18 mouse cellular contexts compared by ENCODE assay signal in genomic region chr5:141689442-141690105, GRCm38 (mm10).
DNase-seq lines count a peak whose midpoint lies in the region; ATAC-seq and TF ChIP-seq lines count a peak whose summit lies in the region.
"Had no signal": no experiment of that assay in that cellular context is flagged by ENCODE, and none has a peak within 500 bp of the region (broad histone marks: within the 10 kb centered on the region; RNA-seq: fewer than 3 reads in every experiment).

No protein-coding gene starts in this region.

- no peaks in the 10 kb centered on the region for H3K36me3 ChIP-seq in hindbrain, embryonic 13.5 days
- H3K36me3 ChIP-seq in hindbrain, embryonic 10.5 days = no peaks in the 10 kb centered on the region
- H3K36me3 ChIP-seq: forebrain, embryonic 12.5 days; limb, embryonic 12.5 days; liver, embryonic 12.5 days; neural tube, embryonic 13.5 days had no signal

- no peaks in the 10 kb centered on the region for H3K27me3 ChIP-seq in hindbrain, embryonic 13.5 days
- H3K27me3 ChIP-seq in hindbrain, embryonic 10.5 days (ENCODE audit: insufficient read depth, poor library complexity, severe bottlenecking) = no peaks in the 10 kb centered on the region; the same call in 1 of the 2 replicates
- H3K27me3 ChIP-seq: forebrain, embryonic 12.5 days; liver, embryonic 12.5 days; megakaryocyte, embryonic 14.5 days; neural tube, embryonic 13.5 days had no signal

- 79% methylated on average over 12 of the region's 12 CpGs for WGBS in hindbrain, embryonic 13.5 days
- 89% methylated on average over 12 of the region's 12 CpGs for WGBS in hindbrain, embryonic 10.5 days

- H3K4me3 ChIP-seq in hindbrain, embryonic 13.5 days = no peak overlapping the region
- no peak overlapping the region for H3K4me3 ChIP-seq in hindbrain, embryonic 10.5 days
- H3K4me3 ChIP-seq: forebrain, embryonic 12.5 days; heart, adult 2 months; limb, embryonic 12.5 days; liver, embryonic 12.5 days; megakaryocyte, embryonic 14.5 days; neural tube, embryonic 13.5 days had no signal

- ATAC-seq in hindbrain, embryonic 13.5 days (ENCODE audit: low FRiP score) = no peak
- ATAC-seq in inflammation-experienced regulatory T-cells, adult 6 months = no peak
- ATAC-seq: intestine, embryonic 16.5 days; liver, embryonic 12.5 days had no signal

- peaks cover 21% of the 10 kb centered on the region for H3K4me1 ChIP-seq in hindbrain, embryonic 13.5 days (replicated peaks)
- peaks cover 19% of the 10 kb centered on the region for H3K4me1 ChIP-seq in hindbrain, embryonic 10.5 days (replicated peaks)
- H3K4me1 ChIP-seq: liver, embryonic 12.5 days; megakaryocyte, embryonic 14.5 days had no signal

- H3K9me3 ChIP-seq in hindbrain, embryonic 13.5 days = no peaks in the 10 kb centered on the region
- no peaks in the 10 kb centered on the region for H3K9me3 ChIP-seq in hindbrain, embryonic 10.5 days
- H3K9me3 ChIP-seq: forebrain, embryonic 12.5 days; limb, embryonic 12.5 days; neural tube, embryonic 13.5 days had no signal

- H3K27ac ChIP-seq in hindbrain, embryonic 13.5 days = peak overlapping the region; percentile 10; the same call in 1 of the 2 replicates
- no peak overlapping the region for H3K27ac ChIP-seq in hindbrain, embryonic 10.5 days
- H3K27ac ChIP-seq: forebrain, embryonic 12.5 days; heart, adult 2 months; limb, embryonic 12.5 days; liver, embryonic 12.5 days; neural tube, embryonic 13.5 days had no signal

- no peak for DNase-seq in hindbrain, embryonic 10.5 days (ENCODE audit: low spot score)
- peak; percentile 78 for DNase-seq in Muller cell, postnatal 12 days (ENCODE audit: inconsistent ontology term)
- DNase-seq in brain, embryonic 14.5 days (ENCODE audit: low read depth) = peak; percentile 38
- peak; percentile 16 for DNase-seq in retina, adult 2 months (ENCODE audit: low read depth, low spot score)
- no peak for DNase-seq in heart, adult 11 months
- DNase-seq: adrenal gland, adult 2 months; heart, adult 2 months; heart, postnatal 4 days; kidney, postnatal 4 days; lung, adult 2 months had no signal

- no peak for TF ChIP-seq POLR2A in brain, embryonic 14.5 days (IDR thresholded peaks at IDR 0.05; ENCODE audit: borderline replicate concordance, extremely low read depth, insufficient read depth, insufficient read length, poor library complexity, severe bottlenecking)

- no peak overlapping the region for H3K4me2 ChIP-seq in hindbrain, embryonic 13.5 days
- H3K4me2 ChIP-seq: forebrain, embryonic 12.5 days; limb, embryonic 12.5 days; liver, embryonic 12.5 days; neural tube, embryonic 13.5 days had no signal

- no peak for TF ChIP-seq CTCF in brain, embryonic 14.5 days (IDR thresholded peaks at IDR 0.05; ENCODE audit: borderline replicate concordance, extremely low read depth, insufficient read depth, insufficient read length)

- no peak overlapping the region for H3K9ac ChIP-seq in hindbrain, embryonic 13.5 days
- H3K9ac ChIP-seq: forebrain, embryonic 12.5 days; limb, embryonic 12.5 days; liver, embryonic 12.5 days; neural tube, embryonic 13.5 days had no signal

Comparison
In these comparisons a context has a peak if more than half of its experiments do, and no peak if none do; other contexts are left out.
1. DNase-seq: peak in Muller cell, postnatal 12 days (single experiment), brain, embryonic 14.5 days (single experiment) and retina, adult 2 months (single experiment); none in hindbrain, embryonic 10.5 days (single experiment) and heart, adult 11 months (single experiment).